Mouse (Mus musculus) R1 (cell line): ENCODE results near the gene Aox4.

Experiments used
- DNase-seq: peaks from one replicate; pipeline ENCODE4 v3.0.0-alpha.2; 2018; ENCODE audit warnings: low read depth, low spot score

Gene Aox4

DNA sequence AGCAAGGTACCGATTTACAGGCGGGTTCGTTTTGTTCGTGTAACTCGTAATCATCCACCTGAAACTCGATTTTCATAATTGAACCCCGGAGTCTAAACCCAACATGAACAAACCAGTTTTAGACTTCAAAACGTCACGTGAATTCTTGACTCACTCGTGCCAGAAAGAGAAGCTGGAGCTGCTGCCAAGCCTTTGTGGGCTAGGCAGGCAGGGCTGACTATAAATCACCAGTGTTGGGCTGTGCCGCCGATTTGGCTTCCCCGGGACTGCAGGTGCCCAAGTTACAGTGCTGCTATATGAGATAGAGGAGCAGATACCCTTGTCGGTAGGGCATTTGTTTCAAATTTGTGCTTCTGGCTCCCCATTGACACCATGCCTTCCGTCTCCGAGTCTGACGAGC is at the start of gene Aox4:
Gene Aox4 (plus strand): TSS at position 195 of the 400 bp plus-strand sequence.
- DNase-seq, result no peak

DNA sequence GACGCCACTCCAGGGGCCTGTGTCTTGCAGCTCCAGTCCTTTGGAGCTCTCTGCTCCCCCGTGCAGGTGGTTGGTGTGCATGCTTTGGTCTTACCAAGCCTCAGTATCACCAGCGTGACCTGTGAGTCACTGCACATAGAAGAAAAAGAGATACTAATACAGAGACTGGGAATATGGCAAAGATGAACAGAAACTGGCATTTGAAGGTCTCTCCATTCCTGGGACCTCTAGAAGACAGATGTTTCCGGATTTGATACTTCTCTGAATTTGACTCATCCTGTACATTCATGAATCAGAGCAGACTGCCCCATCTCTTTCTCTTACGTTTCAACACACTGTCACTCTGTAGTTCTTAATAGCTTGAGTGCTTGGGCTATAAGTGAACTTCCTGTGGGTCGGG is 40.3 kb upstream of the Aox4 start:
- no peak for DNase-seq

DNA sequence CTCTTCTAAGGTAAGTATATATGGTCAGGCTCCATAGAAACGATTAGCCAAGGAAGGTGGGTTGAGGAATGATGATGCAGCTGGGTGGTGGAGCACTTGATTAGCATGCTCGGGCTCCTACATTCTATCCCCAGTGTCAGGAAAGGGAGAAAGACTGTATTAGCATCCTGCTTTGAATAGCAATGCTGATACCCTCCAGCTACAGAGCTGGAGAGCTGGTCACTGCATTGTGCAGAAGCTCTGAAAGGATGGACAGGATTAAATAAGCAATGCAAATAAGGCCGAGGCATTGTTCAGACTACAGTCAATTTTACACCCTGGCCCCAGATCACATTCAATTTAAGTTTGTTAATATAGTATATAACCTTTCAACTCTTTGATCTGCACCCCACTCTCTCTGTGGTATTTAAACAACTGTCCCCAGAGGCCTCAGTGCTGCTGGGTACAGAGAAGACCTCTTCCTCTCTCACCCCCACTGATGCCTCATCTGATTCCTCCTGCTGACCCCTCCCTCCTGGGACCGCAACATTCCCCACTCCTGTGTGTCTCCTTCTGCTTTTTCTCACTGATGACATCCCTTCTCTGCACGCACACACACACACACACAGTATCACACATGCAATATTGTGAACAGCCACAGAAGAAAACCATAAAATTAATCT is 21.6 kb upstream of the Aox4 start:
- DNase-seq, result peak; percentile 23

GRCm38 (mm10) chr1:58194317-58194716 is 15.9 kb upstream of the Aox4 start:
- DNase-seq, result no peak

DNA sequence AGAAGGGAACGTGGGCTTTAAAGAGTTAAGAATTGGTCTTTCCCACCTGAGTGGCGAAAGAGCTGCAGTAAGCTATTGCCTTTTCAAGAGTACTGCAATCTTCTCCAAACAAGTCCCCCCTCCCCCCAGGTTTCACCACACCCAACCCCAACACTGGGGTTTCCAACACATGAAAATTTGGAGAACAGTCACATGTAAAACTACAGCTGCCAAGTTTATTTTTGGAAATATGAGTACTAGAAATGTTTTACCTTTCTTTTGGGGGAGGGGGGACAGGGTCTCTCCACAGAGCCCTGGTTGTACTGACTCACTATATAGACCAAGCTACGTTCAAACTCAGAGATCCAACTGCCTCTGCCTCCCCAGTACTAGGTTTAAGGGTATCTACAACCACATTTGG is 15.2 kb upstream of the Aox4 start:
- no peak for DNase-seq

GRCm38 (mm10) chr1:58195541-58195940 is 14.7 kb upstream of the Aox4 start:
- DNase-seq, result peak; percentile 36

GRCm38 (mm10) chr1:58197023-58197422 is 13.2 kb upstream of the Aox4 start:
- no peak for DNase-seq

DNA sequence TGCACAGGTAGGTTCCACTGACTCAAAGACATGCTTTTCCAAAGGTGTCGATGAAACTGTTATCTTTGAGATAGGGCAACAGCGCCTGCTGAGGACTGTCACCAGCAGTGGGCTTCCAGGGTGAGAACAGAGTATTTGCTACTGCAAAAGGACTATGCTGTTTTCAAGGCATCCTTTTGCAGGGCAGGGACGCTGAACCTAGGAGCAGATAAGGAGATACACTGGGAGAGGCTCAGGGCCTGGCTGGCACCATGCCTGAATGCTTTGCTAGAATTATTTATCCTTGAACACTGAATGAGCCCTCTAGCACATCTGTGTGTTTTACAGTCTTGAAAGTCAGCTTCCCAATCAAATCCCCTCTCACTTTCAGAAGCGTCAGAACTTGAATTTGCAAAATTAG is 11.8 kb upstream of the Aox4 start:
- no peak for DNase-seq

DNA sequence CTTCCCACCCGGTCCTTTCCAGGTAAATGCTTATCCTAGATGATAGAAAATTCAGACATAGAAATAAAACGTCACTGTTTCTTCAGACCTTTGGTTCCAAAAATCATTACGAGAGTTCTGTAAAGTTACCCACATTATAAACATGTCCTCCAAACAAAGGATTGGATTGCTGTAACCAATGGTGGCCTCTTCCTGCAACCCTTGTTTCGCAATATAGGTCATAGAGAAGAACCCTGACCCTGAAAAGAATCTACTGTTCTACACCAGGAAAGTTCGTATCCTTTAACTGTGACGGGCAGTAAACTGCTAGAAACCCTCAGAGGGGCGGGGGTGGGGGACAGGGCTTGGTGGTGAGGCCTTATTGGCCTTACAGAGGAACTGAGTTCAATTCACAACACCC is 2.6 kb downstream of the Aox4 start:
- no peak for DNase-seq

DNA sequence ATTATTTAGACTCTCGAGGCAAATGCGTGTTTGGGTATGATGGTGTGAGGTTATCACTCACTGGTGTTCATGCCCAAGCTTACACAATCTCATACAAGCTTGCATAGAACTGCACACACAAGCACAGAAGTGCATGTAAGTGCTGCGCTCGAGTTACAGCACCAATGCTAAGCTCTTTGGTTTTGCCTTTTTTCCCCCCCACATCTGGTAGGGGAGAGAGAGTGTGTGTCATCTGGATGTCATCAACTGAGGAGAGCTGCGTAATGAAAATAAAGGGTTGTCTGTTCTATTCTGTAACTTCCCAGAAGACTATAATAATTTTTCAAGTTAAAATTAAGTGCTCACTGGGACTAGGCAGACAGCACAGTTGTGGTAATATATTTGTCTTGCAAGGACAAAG is 3.6 kb downstream of the Aox4 start:
- DNase-seq, result no peak

- DNase-seq, result peak; percentile 37
Measured at GRCm38 (mm10) chr1:58215353-58215752, 5.2 kb downstream of the Aox4 start.

- DNase-seq, result no peak
Measured at GRCm38 (mm10) chr1:58215956-58216532, 5.8 kb downstream of the Aox4 start.

DNA sequence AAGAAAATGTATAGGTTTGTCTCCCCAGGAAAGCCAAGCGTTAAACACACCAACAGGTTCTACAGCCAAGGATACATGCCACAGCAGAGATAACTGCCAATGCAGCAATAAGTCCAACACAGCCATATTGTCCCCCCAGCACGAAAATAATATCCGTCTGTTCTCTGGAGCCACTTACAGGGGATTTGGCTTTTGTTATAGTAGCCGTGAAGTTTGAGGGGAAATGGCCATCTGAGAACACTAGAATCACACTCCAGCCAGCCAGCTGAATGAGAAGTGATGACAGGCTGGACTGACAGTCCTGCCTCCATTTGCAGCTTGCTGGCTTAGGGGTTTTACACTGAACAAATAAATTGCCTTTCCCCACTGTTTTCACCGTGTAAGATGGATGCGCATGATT is 10.9 kb downstream of the Aox4 start:
- DNase-seq, result no peak

- no peak for DNase-seq
Measured at GRCm38 (mm10) chr1:58221879-58222278, 11.7 kb downstream of the Aox4 start.

GRCm38 (mm10) chr1:58228086-58228485 is 17.9 kb downstream of the Aox4 start:
- no peak for DNase-seq

GRCm38 (mm10) chr1:58228916-58229315 is 18.7 kb downstream of the Aox4 start:
- no peak for DNase-seq

- DNase-seq, result no peak
Measured at GRCm38 (mm10) chr1:58229774-58230173, 19.6 kb downstream of the Aox4 start.

GRCm38 (mm10) chr1:58230542-58230941 is 20.3 kb downstream of the Aox4 start:
- DNase-seq, result no peak

- no peak for DNase-seq
Measured at GRCm38 (mm10) chr1:58235405-58235804, 25.2 kb downstream of the Aox4 start.

- DNase-seq, result no peak
Measured at GRCm38 (mm10) chr1:58237527-58238299, 27.5 kb downstream of the Aox4 start.

DNA sequence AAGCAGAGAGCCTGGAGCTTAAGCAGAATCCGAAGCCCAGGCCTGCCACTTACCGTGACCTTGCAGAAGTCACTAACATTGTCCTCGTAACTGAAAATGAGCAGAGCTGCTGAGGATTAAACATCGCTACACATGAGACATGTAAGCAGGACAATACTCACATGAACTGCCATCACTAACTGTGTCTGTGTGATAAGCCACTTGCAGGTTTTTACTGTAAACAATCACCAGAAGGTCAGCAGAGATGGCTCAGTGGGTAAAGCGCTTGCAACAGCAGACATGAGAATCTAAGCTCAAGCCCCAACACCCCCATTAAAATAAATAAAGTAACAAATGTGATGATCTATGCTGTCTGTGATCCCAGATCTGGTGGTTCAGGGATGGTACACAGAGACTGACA is 28.2 kb downstream of the Aox4 start:
- no peak for DNase-seq

DNA sequence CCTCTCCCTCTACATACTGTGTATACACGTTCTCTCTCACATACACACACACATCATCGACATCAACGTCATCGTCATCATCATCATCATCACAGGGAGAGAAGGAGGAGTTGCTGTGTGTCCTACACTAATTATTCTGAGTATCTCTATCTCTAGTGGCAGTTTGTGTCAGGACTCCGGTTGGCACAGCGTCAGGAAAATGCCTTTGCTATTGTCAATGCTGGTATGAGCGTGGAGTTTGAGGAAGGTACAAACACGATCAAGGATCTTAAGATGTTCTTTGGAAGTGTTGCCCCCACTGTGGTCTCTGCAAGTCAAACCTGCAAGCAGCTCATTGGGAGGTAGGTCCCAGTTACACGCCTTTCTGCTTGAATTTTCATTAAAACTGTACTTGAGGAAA is 28.8 kb downstream of the Aox4 start:
- DNase-seq, result no peak

GRCm38 (mm10) chr1:58240347-58240746 is 30.1 kb downstream of the Aox4 start:
- DNase-seq, result peak; percentile 63
